Mouse (Mus musculus) heart, adult 10 weeks (tissue): ENCODE measurements around the gene Gapt. TPM values are rescaled to one million over a fixed set of nuclear protein-coding genes. Genes with fewer than 3 reads are reported as not detected.

ENCODE experiments used
- polyA plus RNA-seq: library from polyadenylated mRNA; stranded (reverse); fragments of 350-450 nt; fragmentation: Illumina TruSeq; extraction: RNeasy Lipid Tissue Mini Kit (QIAGEN cat#74804); gene quantifications from one replicate; pipeline ENCODE4 v1.2.3, GENCODE M21; 2014; ENCODE audit warnings: low read depth, low replicate concordance

The Gapt gene
- 0.45 TPM for polyA plus RNA-seq

GRCm38 (mm10) chr13:110356941-110357340, at the start of gene Gapt:
Gene Gapt, minus strand, starts transcription at chr13:110357199.

GRCm38 (mm10) chr13:110394291-110395178, 37.5 kb upstream of the Gapt start, which contains the start of gene Plk2:
Gene Plk2, plus strand, starts transcription at chr13:110395046.

Other genes with a start within 250 kb of the Gapt start
- gene Rab3c, start 76.2 kb downstream of the Gapt start, polyA plus RNA-seq = 0.18 TPM
- 23.0 TPM for gene Plk2, start 37.8 kb upstream of the Gapt start, polyA plus RNA-seq